Mouse (Mus musculus) ES-E14 (cell line): ENCODE data around the gene Arid5b.

Source experiments
- HCFC1 ChIP-seq: IDR thresholded peaks from 2 replicates; pipeline ENCODE4 v1.6.1; 2012; ENCODE audit warnings: low read length, inconsistent platforms, borderline replicate concordance; ENCODE audit not compliant: insufficient read depth
- MAFK ChIP-seq: IDR thresholded peaks from 2 replicates; pipeline ENCODE4 v1.6.1; 2014; ENCODE audit warnings: mild to moderate bottlenecking, low read depth, low read length, inconsistent platforms; ENCODE audit not compliant: insufficient read depth
- ZNF384 ChIP-seq: IDR thresholded peaks from 2 replicates; pipeline ENCODE4 v1.6.1; 2012; ENCODE audit warnings: low read depth, low read length, inconsistent platforms

DNA sequence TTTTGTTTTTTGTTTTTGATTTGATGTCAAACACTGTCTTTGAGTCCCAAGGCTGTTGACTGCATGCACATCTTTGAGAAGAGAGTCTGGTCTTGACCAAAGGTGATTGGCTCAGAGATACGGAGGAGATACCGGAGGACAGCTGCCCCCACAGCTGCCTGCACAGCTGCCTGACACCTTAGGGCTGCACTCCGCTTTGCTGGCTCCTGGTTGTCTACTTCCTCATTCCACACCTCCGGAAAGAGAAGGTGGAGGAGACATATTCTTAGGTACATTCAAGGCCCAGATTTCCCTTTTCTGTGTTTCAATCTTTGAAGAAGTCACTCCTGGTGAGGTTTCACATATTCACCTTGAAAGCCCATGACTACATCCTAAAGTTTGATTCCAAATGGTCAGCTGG, 25.9 kb downstream of the Arid5b start:
- TF ChIP-seq ZNF384 (no peak), MAFK (no peak), HCFC1 (no peak)
